Comparison of ENCODE assay signal across 2 mouse cellular contexts in the genomic region with DNA sequence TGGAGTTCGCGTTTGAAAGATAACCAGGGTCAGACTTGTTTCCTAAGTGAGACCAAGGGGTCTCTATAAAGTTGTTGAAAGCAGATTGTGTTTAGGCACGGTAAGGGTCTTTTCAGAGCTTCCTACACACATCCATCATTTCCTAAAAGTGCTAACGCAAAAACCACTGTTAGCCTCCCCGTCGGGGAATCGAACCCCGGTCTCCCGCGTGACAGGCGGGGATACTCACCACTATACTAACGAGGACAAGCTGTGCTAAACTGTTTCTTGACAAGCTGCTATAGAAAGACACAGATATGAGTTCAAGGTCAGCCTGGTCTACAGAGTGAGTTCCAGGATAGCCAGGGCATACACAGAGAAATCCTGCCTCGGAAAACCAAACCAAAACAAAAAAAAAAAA.
TF ChIP-seq lines count a peak whose summit lies in the region.

No protein-coding gene starts in this region.

TF ChIP-seq in C2C12, 6 proteins besides CTCF, POLR2A, EP300 and RAD21:
- TF ChIP-seq MYOG (IDR thresholded peaks at IDR 0.05; ENCODE audit: control insufficient read depth, extremely low read depth, insufficient read length) (no peak), MAX (IDR thresholded peaks at IDR 0.05) (no peak), CEBPB (IDR thresholded peaks at IDR 0.05; ENCODE audit: low read depth) (no peak), USF1 (IDR thresholded peaks at IDR 0.05; ENCODE audit: low read depth) (no peak), FOSL1 (IDR thresholded peaks at IDR 0.05; ENCODE audit: insufficient read depth, low read length, poor library complexity, severe bottlenecking) (no peak), MYOD1 (IDR thresholded peaks at IDR 0.05; ENCODE audit: control insufficient read depth, insufficient read length, low read depth) (no peak)

TF ChIP-seq in myocyte, 11 proteins besides CTCF, POLR2A, EP300 and RAD21:
- no peak for TF ChIP-seq USF1 (IDR thresholded peaks at IDR 0.05; ENCODE audit: low read depth)
- no peak for TF ChIP-seq MYOD1 (IDR thresholded peaks at IDR 0.05; ENCODE audit: control insufficient read depth in 1 of 3, insufficient read length in 2 of 3, low read depth in 2 of 3)
- no peak for TF ChIP-seq REST (IDR thresholded peaks at IDR 0.05; ENCODE audit: insufficient read depth, insufficient read length)
- TF ChIP-seq CEBPB (IDR thresholded peaks at IDR 0.05; ENCODE audit: insufficient read depth, poor library complexity, severe bottlenecking) = no peak
- TF ChIP-seq SRF (IDR thresholded peaks at IDR 0.05; ENCODE audit: control insufficient read depth, insufficient read length, low read depth) = no peak
- TF ChIP-seq MAX (IDR thresholded peaks at IDR 0.05; ENCODE audit: low read depth) = no peak
- no peak for TF ChIP-seq POLR2AphosphoS2 (IDR thresholded peaks at IDR 0.05; ENCODE audit: insufficient read length, low read depth)
- TF ChIP-seq TCF12 (IDR thresholded peaks at IDR 0.05; ENCODE audit: insufficient read depth, poor library complexity, severe bottlenecking) = no peak
- no peak for TF ChIP-seq E2F4 (IDR thresholded peaks at IDR 0.05; ENCODE audit: insufficient read depth)
- no peak for TF ChIP-seq MYOG (IDR thresholded peaks at IDR 0.05; ENCODE audit: control insufficient read depth in 1 of 3, insufficient read depth in 1 of 3, insufficient read length in 2 of 3, low read depth in 2 of 3)
- no peak for TF ChIP-seq TCF3 (IDR thresholded peaks at IDR 0.05; ENCODE audit: insufficient read length, low read depth)
TF ChIP-seq in myocyte: peak in this region for 0.
